Mouse (Mus musculus) E14TG2a.4 (cell line): ENCODE measurements around the gene Pigv.

Experiments used
- CTCF ChIP-seq: conservative IDR thresholded peaks from 2 replicates; pipeline ENCODE4 v1.5.1; 2014; ENCODE audit warnings: low read length
- NANOG ChIP-seq: IDR thresholded peaks from 2 replicates; pipeline ENCODE4 v1.6.1; 2014; ENCODE audit warnings: borderline replicate concordance, low read length, mixed read lengths
- POU5F1 ChIP-seq: IDR thresholded peaks from 2 replicates; pipeline ENCODE4 v1.6.1; 2014; ENCODE audit warnings: low read length, borderline replicate concordance

- TF ChIP-seq CTCF (no peak), POU5F1 (no peak), NANOG (no peak)
These were observed 39.0 kb upstream of the Pigv start for GRCm38 (mm10) chr4:133711307-133712076.
